Mouse (Mus musculus): Measurements from ENCODE around the gene Tfpt.

GRCm38 (mm10) chr7:3595146-3595545 is 34.6 kb downstream of the Tfpt start:
- TF ChIP-seq CTCF (conservative IDR thresholded peaks at IDR 0.05; ENCODE audit: low read length) (no peak), NANOG (IDR thresholded peaks at IDR 0.05; ENCODE audit: borderline replicate concordance, low read length) (no peak), POU5F1 (IDR thresholded peaks at IDR 0.05; ENCODE audit: borderline replicate concordance, low read length) (no peak)
